Mouse (Mus musculus) liver, embryonic 15.5 days (tissue): Measurements from ENCODE around the gene Ccdc33. TPM values are rescaled to one million over a fixed set of nuclear protein-coding genes. Genes with fewer than 3 reads are reported as not detected.

Source experiments
- ATAC-seq: fragments of 200-750 bp; cut with Nextera tagmentation; 2 replicates; pipeline ENCODE4 v1.8.0; 2017; ENCODE audit warnings: moderate number of reproducible peaks, mild to moderate bottlenecking, moderate library complexity; ENCODE audit not compliant: insufficient read depth
- H3K27ac ChIP-seq: fragments of 300-500 bp; sonication (generic); replicated peaks from 2 replicates; pipeline ENCODE4 v1.5.1; 2015; ENCODE audit warnings: mild to moderate bottlenecking, inconsistent platforms
- H3K27me3 ChIP-seq: fragments of 300-500 bp; sonication (generic); 2 replicates; pipeline ENCODE4 v1.6.1; 2015; ENCODE audit warnings: mild to moderate bottlenecking, inconsistent platforms
- H3K36me3 ChIP-seq: fragments of 300-500 bp; sonication (generic); replicated peaks from 2 replicates; pipeline ENCODE4 v1.6.1; 2015; ENCODE audit warnings: moderate library complexity, mild to moderate bottlenecking, inconsistent platforms
- H3K4me1 ChIP-seq: fragments of 300-500 bp; sonication (generic); replicated peaks from 2 replicates; pipeline ENCODE4 v1.6.1; 2015; ENCODE audit warnings: inconsistent platforms
- H3K4me2 ChIP-seq: fragments of 300-500 bp; sonication (generic); 2 replicates; pipeline ENCODE4 v1.6.1; 2015; ENCODE audit warnings: moderate library complexity, mild to moderate bottlenecking, inconsistent platforms
- H3K4me3 ChIP-seq: fragments of 300-500 bp; sonication (generic); replicated peaks from 2 replicates; pipeline ENCODE4 v1.5.1; 2015; ENCODE audit warnings: mild to moderate bottlenecking, inconsistent platforms
- H3K9ac ChIP-seq: fragments of 300-500 bp; sonication (generic); 2 replicates; pipeline ENCODE4 v1.6.1; 2015; ENCODE audit warnings: moderate library complexity, mild to moderate bottlenecking, inconsistent platforms
- H3K9me3 ChIP-seq: fragments of 300-500 bp; sonication (generic); replicated peaks from 2 replicates; pipeline ENCODE4 v1.6.1; 2016; ENCODE audit warnings: inconsistent platforms
- WGBS: fragments of 180-500 bp; shearing (Covaris S2); methylation state at CpG from one replicate; pipeline ENCODE4 v1.1.7; 2015; ENCODE audit warnings: mixed read lengths; ENCODE audit not compliant: insufficient replicate concordance; 5-methylcytosine and 5-hydroxymethylcytosine counted together
- polyA plus RNA-seq: library from polyadenylated mRNA; unstranded; fragments of >200 nt; fragmentation: Nextera tagmentation; extraction: Ambion mirVana; gene quantifications from 2 replicates; pipeline ENCODE4 v1.2.1, GENCODE M21; 2015

Gene Ccdc33
- polyA plus RNA-seq, 1 experiment from 2014 or later, result not detected

GRCm38 (mm10) chr9:58028841-58029240 lies 89.8 kb downstream of the Ccdc33 start:
- no peak overlapping the region for H3K9ac ChIP-seq
- no peak overlapping the region for H3K4me2 ChIP-seq
- no peaks in the 10 kb centered on the region for H3K4me1 ChIP-seq
- H3K4me3 ChIP-seq, result no peak overlapping the region
- no peaks in the 10 kb centered on the region for H3K9me3 ChIP-seq
- H3K36me3 ChIP-seq, result no peaks in the 10 kb centered on the region
- no peak for ATAC-seq
- H3K27me3 ChIP-seq, result 0 out of 2 replicates have a peak, but pooled peaks cover under 1% of the 10 kb centered on the region
- WGBS, result 47% methylated on average over 5 of the region's 5 CpGs
- no peak overlapping the region for H3K27ac ChIP-seq

GRCm38 (mm10) chr9:58027426-58028180 lies 91.0 kb downstream of the Ccdc33 start:
- ATAC-seq, result no peak
- Histone ChIP-seq H3K9ac (no peak overlapping the region), H3K4me3 (no peak overlapping the region), H3K4me1 (no peaks in the 10 kb centered on the region), H3K9me3 (no peaks in the 10 kb centered on the region), H3K4me2 (no peak overlapping the region), H3K36me3 (no peaks in the 10 kb centered on the region), H3K27me3 (no peaks in the 10 kb centered on the region), H3K27ac (no peak overlapping the region)
- 26% methylated on average over 2 of the region's 2 CpGs for WGBS

GRCm38 (mm10) chr9:58025995-58026394 lies 92.6 kb downstream of the Ccdc33 start:
- Histone ChIP-seq H3K4me3 (no peak overlapping the region), H3K27ac (no peak overlapping the region), H3K4me2 (no peak overlapping the region), H3K27me3 (no peaks in the 10 kb centered on the region), H3K9me3 (no peaks in the 10 kb centered on the region), H3K9ac (no peak overlapping the region), H3K4me1 (no peaks in the 10 kb centered on the region), H3K36me3 (no peaks in the 10 kb centered on the region)
- WGBS, result 62% methylated on average over 9 of the region's 9 CpGs
- ATAC-seq, result no peak

GRCm38 (mm10) chr9:58018385-58018784 lies 100.2 kb downstream of the Ccdc33 start:
- no peak for ATAC-seq
- Histone ChIP-seq H3K27me3 (no peaks in the 10 kb centered on the region), H3K27ac (no peak overlapping the region), H3K9me3 (no peaks in the 10 kb centered on the region), H3K4me2 (no peak overlapping the region), H3K4me1 (no peaks in the 10 kb centered on the region), H3K4me3 (no peak overlapping the region), H3K9ac (no peak overlapping the region), H3K36me3 (no peaks in the 10 kb centered on the region)
- WGBS, result 62% methylated on average over 5 of the region's 5 CpGs

GRCm38 (mm10) chr9:58016962-58017361 lies 101.7 kb downstream of the Ccdc33 start:
- no peaks in the 10 kb centered on the region for H3K9me3 ChIP-seq
- WGBS, result 61% methylated on average over 3 of the region's 3 CpGs
- H3K4me3 ChIP-seq, result no peak overlapping the region
- H3K27me3 ChIP-seq, result no peaks in the 10 kb centered on the region; the same call in 1 of the 2 replicates
- H3K4me1 ChIP-seq, result no peaks in the 10 kb centered on the region
- no peak for ATAC-seq
- H3K36me3 ChIP-seq, result no peaks in the 10 kb centered on the region
- no peak overlapping the region for H3K4me2 ChIP-seq
- no peak overlapping the region for H3K9ac ChIP-seq
- no peak overlapping the region for H3K27ac ChIP-seq

- Histone ChIP-seq H3K4me2 (no peak overlapping the region), H3K9ac (no peak overlapping the region), H3K27me3 (no peaks in the 10 kb centered on the region; the same call in 1 of the 2 replicates), H3K27ac (no peak overlapping the region), H3K4me1 (no peaks in the 10 kb centered on the region), H3K36me3 (no peaks in the 10 kb centered on the region), H3K9me3 (no peaks in the 10 kb centered on the region), H3K4me3 (no peak overlapping the region)
- no peak for ATAC-seq
- WGBS, result 67% methylated on average over 6 of the region's 6 CpGs
Measured at GRCm38 (mm10) chr9:58015856-58016255, 102.8 kb downstream of the Ccdc33 start.

- Histone ChIP-seq H3K27me3 (no peaks in the 10 kb centered on the region; the same call in 1 of the 2 replicates), H3K27ac (no peak overlapping the region), H3K9ac (no peak overlapping the region), H3K36me3 (no peaks in the 10 kb centered on the region), H3K9me3 (no peaks in the 10 kb centered on the region), H3K4me1 (no peaks in the 10 kb centered on the region), H3K4me3 (no peak overlapping the region), H3K4me2 (no peak overlapping the region)
- no peak for ATAC-seq
- 29% methylated on average over 8 of the region's 8 CpGs for WGBS
Measured at GRCm38 (mm10) chr9:58014393-58015160, 104.0 kb downstream of the Ccdc33 start.

- no peak for ATAC-seq
- WGBS, result 32% methylated on average over 2 of the region's 2 CpGs
- Histone ChIP-seq H3K4me1 (no peaks in the 10 kb centered on the region; the same call in 1 of the 2 replicates), H3K4me2 (no peak overlapping the region), H3K27me3 (no peaks in the 10 kb centered on the region; the same call in 1 of the 2 replicates), H3K9me3 (no peaks in the 10 kb centered on the region), H3K36me3 (no peaks in the 10 kb centered on the region), H3K27ac (no peak overlapping the region), H3K9ac (no peak overlapping the region), H3K4me3 (no peak overlapping the region)
Measured at GRCm38 (mm10) chr9:58012935-58013334, 105.7 kb downstream of the Ccdc33 start.

GRCm38 (mm10) chr9:58012486-58012885 lies 106.1 kb downstream of the Ccdc33 start:
- no peak overlapping the region for H3K4me2 ChIP-seq
- H3K4me3 ChIP-seq, result no peak overlapping the region
- no peak for ATAC-seq
- no peaks in the 10 kb centered on the region for H3K9me3 ChIP-seq
- no peaks in the 10 kb centered on the region; the same call in 1 of the 2 replicates for H3K4me1 ChIP-seq
- WGBS, result 29% methylated on average over 2 of the region's 2 CpGs
- H3K27me3 ChIP-seq, result no peaks in the 10 kb centered on the region; the same call in 1 of the 2 replicates
- no peak overlapping the region for H3K9ac ChIP-seq
- H3K36me3 ChIP-seq, result no peaks in the 10 kb centered on the region
- H3K27ac ChIP-seq, result no peak overlapping the region

GRCm38 (mm10) chr9:58011552-58011951 lies 107.1 kb downstream of the Ccdc33 start:
- H3K4me1 ChIP-seq, result no peaks in the 10 kb centered on the region; the same call in 1 of the 2 replicates
- no peak for ATAC-seq
- H3K4me3 ChIP-seq, result no peak overlapping the region
- H3K9me3 ChIP-seq, result no peaks in the 10 kb centered on the region
- H3K27me3 ChIP-seq, result no peaks in the 10 kb centered on the region; the same call in 1 of the 2 replicates
- no peak overlapping the region for H3K4me2 ChIP-seq
- H3K36me3 ChIP-seq, result no peaks in the 10 kb centered on the region
- H3K9ac ChIP-seq, result no peak overlapping the region
- H3K27ac ChIP-seq, result no peak overlapping the region
- WGBS, result 65% methylated on average over 8 of the region's 8 CpGs

- no peak overlapping the region for H3K27ac ChIP-seq
- no peaks in the 10 kb centered on the region for H3K9me3 ChIP-seq
- 37% methylated on average over 7 of the region's 7 CpGs for WGBS
- no peaks in the 10 kb centered on the region for H3K36me3 ChIP-seq
- no peak for ATAC-seq
- no peak overlapping the region for H3K4me3 ChIP-seq
- H3K27me3 ChIP-seq, result no peaks in the 10 kb centered on the region; the same call in 1 of the 2 replicates
- H3K4me1 ChIP-seq, result no peaks in the 10 kb centered on the region; the same call in 1 of the 2 replicates
- no peak overlapping the region for H3K4me2 ChIP-seq
- H3K9ac ChIP-seq, result no peak overlapping the region
Measured at GRCm38 (mm10) chr9:58011027-58011426, 107.6 kb downstream of the Ccdc33 start.
